Mouse (Mus musculus) 416B (cell line): Measurements from ENCODE around the gene Anapc11.

Source experiments
- DNase-seq: peaks from one replicate; pipeline ENCODE4 v3.0.0; 2011; ENCODE audit warnings: low read depth

Gene Anapc11

GRCm38 (mm10) chr11:120654741-120655140 is 56.5 kb downstream of the Anapc11 start:
- no peak for DNase-seq

DNA sequence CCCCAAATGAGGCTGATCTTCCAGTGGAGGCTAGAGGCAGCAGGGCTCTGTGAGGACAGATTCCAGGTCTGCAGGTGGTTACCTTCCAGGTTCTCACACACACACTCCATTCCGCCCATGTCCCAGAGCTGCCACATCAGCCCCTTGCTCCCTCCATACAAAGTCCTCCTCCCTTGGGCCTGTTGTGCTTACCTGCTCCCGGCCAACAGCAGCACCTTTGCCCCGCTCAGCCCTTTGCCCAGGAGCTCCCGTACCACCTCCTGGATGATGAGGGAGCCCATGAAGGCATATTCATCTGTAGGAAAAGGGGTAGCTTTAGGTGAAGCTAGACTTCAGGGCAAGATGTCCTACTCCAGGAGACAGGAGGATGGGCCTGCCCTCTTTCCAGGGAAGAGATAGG is 59.1 kb downstream of the Anapc11 start:
- no peak for DNase-seq
